Mouse (Mus musculus) brain, embryonic 14.5 days (tissue): ENCODE measurements around the gene Cd2.

Source experiments
- CTCF ChIP-seq: fragments of 200-500 bp; IDR thresholded peaks from 2 replicates; pipeline ENCODE4 v1.5.1; 2012; ENCODE audit warnings: inconsistent platforms, mild to moderate bottlenecking, moderate library complexity, borderline replicate concordance; ENCODE audit not compliant: insufficient read depth, insufficient read length; ENCODE audit errors: extremely low read depth
- POLR2A ChIP-seq: fragments of 200-500 bp; IDR thresholded peaks from 2 replicates; pipeline ENCODE4 v1.6.1; 2012; ENCODE audit warnings: mild to moderate bottlenecking, inconsistent platforms, borderline replicate concordance; ENCODE audit not compliant: poor library complexity, insufficient read depth, insufficient read length, severe bottlenecking; ENCODE audit errors: extremely low read depth

DNA sequence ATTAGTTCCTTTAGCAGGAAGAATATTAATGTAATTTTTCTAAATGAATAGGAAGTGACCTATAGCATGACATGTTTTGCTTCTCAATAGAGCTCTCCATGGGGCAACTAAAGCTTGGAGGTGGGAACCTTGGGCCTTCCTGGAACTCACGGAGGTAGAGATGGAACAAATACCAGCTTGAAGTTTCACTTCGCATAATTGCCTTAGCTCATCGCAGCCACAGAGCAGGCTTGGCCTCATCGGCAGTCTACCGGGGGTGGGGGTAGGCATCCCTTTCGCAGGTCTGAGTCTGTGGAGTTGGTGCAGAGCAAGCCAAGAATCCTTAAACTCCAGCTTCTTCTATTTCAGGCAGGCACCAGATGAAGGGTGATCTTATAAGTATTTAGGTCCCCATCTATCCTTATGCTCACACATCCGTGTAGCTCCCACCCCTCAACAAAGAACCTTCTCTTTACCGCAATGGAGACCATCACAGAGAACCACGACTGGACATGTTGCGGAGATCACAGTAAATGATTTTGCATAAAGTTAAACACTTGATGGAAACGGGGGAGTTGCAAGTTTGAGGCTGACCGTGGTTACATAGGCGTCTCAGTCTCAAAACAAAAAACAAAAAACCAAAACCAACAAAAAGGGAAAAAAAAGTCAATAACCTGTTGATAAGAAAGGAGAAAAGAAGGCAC lies 58.7 kb downstream of the Cd2 start:
- TF ChIP-seq CTCF: no peak
- no peak for TF ChIP-seq POLR2A
